Mouse (Mus musculus): ENCODE measurements around the gene Vsir. TPM values are rescaled to one million over a fixed set of nuclear protein-coding genes. Genes with fewer than 3 reads are reported as not detected.
A peak's percentile ranks its signal among the peaks of the same experiment; 100 is the strongest.

The Vsir gene
- polyA plus RNA-seq, 1 experiment from 2014 or later = 1.9 TPM

DNA sequence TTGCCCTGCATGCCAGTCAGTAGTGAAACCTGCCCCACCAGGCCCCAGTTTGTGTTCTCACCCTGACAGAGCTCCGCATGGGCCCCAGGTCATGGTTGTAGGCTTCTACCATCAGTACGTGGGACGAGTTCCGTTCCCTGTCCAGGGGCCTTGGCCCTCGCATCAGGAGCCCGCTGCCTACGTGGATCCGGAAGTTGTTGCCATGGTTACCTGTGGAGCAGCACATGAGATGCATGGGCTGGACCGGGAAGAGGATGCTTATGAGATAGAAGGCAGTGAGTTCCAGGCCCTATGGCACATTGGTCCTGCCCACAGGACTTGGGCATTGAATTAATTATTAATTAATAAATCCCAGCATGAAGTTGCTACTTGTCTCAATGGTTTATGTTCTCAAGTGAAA, 45.0 kb downstream of the Vsir start:
- no peak for ATAC-seq
- Histone ChIP-seq H3K27me3 (replicated peaks; ENCODE audit: control insufficient read depth, insufficient read depth, low read length) (no peaks in the 10 kb centered on the region), H3K9me3 (ENCODE audit: control insufficient read depth, low read length) (no peaks in the 10 kb centered on the region), H3K27ac (ENCODE audit: low read length) (no peak overlapping the region), H3K4me3 (replicated peaks; ENCODE audit: low read length) (no peak overlapping the region), H3K4me1 (replicated peaks; ENCODE audit: control insufficient read depth, insufficient read depth, low read length) (peaks cover 9% of the 10 kb centered on the region), H3K36me3 (ENCODE audit: control insufficient read depth, insufficient read depth) (no peaks in the 10 kb centered on the region), H3K4me2 (ENCODE audit: low read length) (no peak overlapping the region), H3K9ac (replicated peaks; ENCODE audit: low read depth, low read length) (no peak overlapping the region)
- WGBS = 90% methylated on average over 9 of the region's 9 CpGs

DNA sequence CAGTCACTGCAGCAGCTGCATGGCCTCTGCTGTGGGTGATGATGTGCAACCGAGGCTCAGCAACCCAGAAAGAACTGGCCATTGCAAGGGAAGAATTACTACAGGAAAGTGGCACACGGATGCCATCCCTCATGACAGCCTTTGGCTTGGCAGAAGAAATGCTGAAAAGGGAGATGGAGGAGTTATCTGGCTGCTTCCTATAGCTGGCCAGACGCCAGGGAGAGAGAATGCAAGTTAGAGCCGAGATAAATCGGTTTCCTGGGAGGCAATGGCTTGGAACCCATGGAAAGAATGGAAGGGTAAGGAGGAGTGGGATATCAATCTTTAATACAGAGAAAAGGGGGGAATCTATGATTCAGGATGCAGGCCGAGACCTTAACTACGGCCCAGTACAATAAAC, 48.3 kb downstream of the Vsir start:
- no peaks in the 10 kb centered on the region for H3K27me3 ChIP-seq (replicated peaks; ENCODE audit: control insufficient read depth, insufficient read depth, low read length)
- no peak overlapping the region for H3K9ac ChIP-seq (replicated peaks; ENCODE audit: low read depth, low read length)
- no peak overlapping the region for H3K4me3 ChIP-seq (replicated peaks; ENCODE audit: low read length)
- no peak for ATAC-seq
- H3K9me3 ChIP-seq (ENCODE audit: control insufficient read depth, low read length) = no peaks in the 10 kb centered on the region
- H3K4me2 ChIP-seq (ENCODE audit: low read length) = no peak overlapping the region
- peaks cover 14% of the 10 kb centered on the region for H3K4me1 ChIP-seq (replicated peaks; ENCODE audit: control insufficient read depth, insufficient read depth, low read length)
- no peak overlapping the region for H3K27ac ChIP-seq (ENCODE audit: low read length)
- 62% methylated on average over 7 of the region's 7 CpGs for WGBS
- H3K36me3 ChIP-seq (ENCODE audit: control insufficient read depth, insufficient read depth) = no peaks in the 10 kb centered on the region

- Histone ChIP-seq H3K4me3 (replicated peaks; ENCODE audit: low read length) (no peak overlapping the region), H3K4me1 (replicated peaks; ENCODE audit: control insufficient read depth, insufficient read depth, low read length) (peaks cover 12% of the 10 kb centered on the region), H3K27ac (ENCODE audit: low read length) (no peak overlapping the region), H3K9ac (replicated peaks; ENCODE audit: low read depth, low read length) (no peak overlapping the region), H3K27me3 (replicated peaks; ENCODE audit: control insufficient read depth, insufficient read depth, low read length) (no peaks in the 10 kb centered on the region), H3K4me2 (ENCODE audit: low read length) (no peak overlapping the region), H3K36me3 (ENCODE audit: control insufficient read depth, insufficient read depth) (no peaks in the 10 kb centered on the region), H3K9me3 (ENCODE audit: control insufficient read depth, low read length) (no peaks in the 10 kb centered on the region)
- 73% methylated on average over 5 of the region's 5 CpGs for WGBS
- ATAC-seq = no peak
These were observed 49.0 kb downstream of the Vsir start for GRCm38 (mm10) chr10:60395605-60396004.

GRCm38 (mm10) chr10:60398051-60398814, 51.6 kb downstream of the Vsir start:
- ATAC-seq = no peak
- Histone ChIP-seq H3K9ac (replicated peaks; ENCODE audit: low read depth, low read length) (no peak overlapping the region), H3K4me3 (replicated peaks; ENCODE audit: low read length) (no peak overlapping the region), H3K4me1 (replicated peaks; ENCODE audit: control insufficient read depth, insufficient read depth, low read length) (peaks cover 10% of the 10 kb centered on the region), H3K4me2 (ENCODE audit: low read length) (no peak overlapping the region), H3K36me3 (ENCODE audit: control insufficient read depth, insufficient read depth) (no peaks in the 10 kb centered on the region), H3K9me3 (ENCODE audit: control insufficient read depth, low read length) (no peaks in the 10 kb centered on the region), H3K27me3 (replicated peaks; ENCODE audit: control insufficient read depth, insufficient read depth, low read length) (no peaks in the 10 kb centered on the region), H3K27ac (ENCODE audit: low read length) (no peak overlapping the region)
- 92% methylated on average over 10 of the region's 10 CpGs for WGBS

DNA sequence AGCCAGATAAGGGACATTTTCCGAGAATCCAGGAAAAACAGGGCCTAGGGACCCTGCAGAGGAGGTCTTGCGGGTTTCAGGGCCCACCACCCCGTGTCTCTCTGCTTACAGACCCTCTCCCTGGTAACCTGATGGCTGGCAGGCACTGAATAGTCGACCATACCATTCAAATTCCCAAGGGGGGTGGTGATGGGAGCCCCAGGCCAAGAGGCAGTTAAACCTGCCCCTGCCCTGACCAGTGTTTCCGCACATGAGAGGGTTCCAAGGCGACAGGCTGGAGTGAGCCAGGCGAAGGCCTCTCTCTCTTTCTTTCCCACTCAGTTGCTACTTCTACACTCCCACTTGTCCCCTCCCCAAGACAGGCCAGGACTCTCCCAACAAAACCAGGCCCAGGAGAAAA, 52.8 kb downstream of the Vsir start, which contains the start of gene Gm17455:
Gene Gm17455, plus strand, starts transcription at position 278 of the 400 bp plus-strand sequence.
- Histone ChIP-seq H3K27me3 (replicated peaks; ENCODE audit: control insufficient read depth, insufficient read depth, low read length) (no peaks in the 10 kb centered on the region), H3K9me3 (ENCODE audit: control insufficient read depth, low read length) (no peaks in the 10 kb centered on the region), H3K9ac (replicated peaks; ENCODE audit: low read depth, low read length) (no peak within 1 kb of the TSS), H3K27ac (ENCODE audit: low read length) (no peak within 1 kb of the TSS), H3K4me2 (ENCODE audit: low read length) (no peak within 1 kb of the TSS), H3K36me3 (ENCODE audit: control insufficient read depth, insufficient read depth) (no peaks in the 10 kb centered on the region), H3K4me3 (replicated peaks; ENCODE audit: low read length) (no peak within 1 kb of the TSS), H3K4me1 (replicated peaks; ENCODE audit: control insufficient read depth, insufficient read depth, low read length) (peaks cover 10% of the 10 kb centered on the region)
- no peak for ATAC-seq
- 54% methylated on average over 7 of the region's 7 CpGs for WGBS

GRCm38 (mm10) chr10:60400507-60401295, 54.0 kb downstream of the Vsir start:
- Histone ChIP-seq H3K4me1 (replicated peaks; ENCODE audit: control insufficient read depth, insufficient read depth, low read length) (peaks cover 5% of the 10 kb centered on the region; the same call in 1 of the 2 replicates), H3K36me3 (ENCODE audit: control insufficient read depth, insufficient read depth) (no peaks in the 10 kb centered on the region), H3K9ac (replicated peaks; ENCODE audit: low read depth, low read length) (no peak overlapping the region), H3K4me2 (ENCODE audit: low read length) (no peak overlapping the region), H3K9me3 (ENCODE audit: control insufficient read depth, low read length) (no peaks in the 10 kb centered on the region), H3K4me3 (replicated peaks; ENCODE audit: low read length) (no peak overlapping the region), H3K27me3 (replicated peaks; ENCODE audit: control insufficient read depth, insufficient read depth, low read length) (no peaks in the 10 kb centered on the region), H3K27ac (ENCODE audit: low read length) (no peak overlapping the region)
- no peak for ATAC-seq
- WGBS = 77% methylated on average over 11 of the region's 11 CpGs

DNA sequence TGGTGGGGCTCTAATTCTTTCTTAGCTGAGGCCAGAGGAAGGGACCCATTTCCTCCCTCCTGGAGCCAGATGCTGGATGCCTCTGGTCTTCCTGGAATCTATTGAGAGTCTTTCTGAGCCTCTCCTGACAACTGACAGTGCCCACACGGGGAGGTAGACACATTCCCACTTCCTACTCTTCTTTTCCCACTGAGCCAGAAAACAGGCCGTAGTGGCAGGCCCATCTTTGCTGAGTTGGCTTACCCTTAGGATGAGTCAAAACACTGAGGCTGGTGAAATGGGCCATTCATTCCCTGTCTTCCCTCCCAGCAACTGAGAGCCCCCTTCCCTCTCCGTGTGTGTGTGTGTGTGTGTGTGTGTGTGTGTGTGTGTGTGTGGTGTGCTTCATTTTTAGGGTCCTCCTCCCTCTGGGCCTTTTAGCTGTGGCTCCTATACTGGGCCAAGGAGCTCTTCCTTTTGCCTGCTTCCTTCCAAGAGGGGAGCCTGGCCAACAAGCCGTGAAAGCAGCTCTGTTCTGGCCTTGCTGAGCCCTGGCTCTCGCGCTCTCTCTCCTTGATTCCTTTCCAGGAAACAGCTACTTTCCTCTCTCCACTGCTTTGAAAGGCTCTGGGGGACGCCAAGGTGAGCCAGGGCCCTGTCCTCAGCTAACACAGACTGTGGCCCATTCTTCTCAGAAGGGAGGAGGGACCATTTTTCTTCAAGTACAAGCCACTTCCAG, 59.0 kb downstream of the Vsir start:
- Histone ChIP-seq H3K36me3 (ENCODE audit: control insufficient read depth, insufficient read depth) (no peaks in the 10 kb centered on the region), H3K9ac (replicated peaks; ENCODE audit: low read depth, low read length) (no peak overlapping the region), H3K4me2 (ENCODE audit: low read length) (no peak overlapping the region), H3K9me3 (ENCODE audit: control insufficient read depth, low read length) (no peaks in the 10 kb centered on the region), H3K4me3 (replicated peaks; ENCODE audit: low read length) (no peak overlapping the region), H3K27ac (ENCODE audit: low read length) (no peak overlapping the region), H3K4me1 (replicated peaks; ENCODE audit: control insufficient read depth, insufficient read depth, low read length) (peaks cover 3% of the 10 kb centered on the region; the same call in 1 of the 2 replicates), H3K27me3 (replicated peaks; ENCODE audit: control insufficient read depth, insufficient read depth, low read length) (no peaks in the 10 kb centered on the region)
- ATAC-seq = no peak
- 35% methylated on average over 7 of the region's 7 CpGs for WGBS

GRCm38 (mm10) chr10:60407831-60408230, 61.2 kb downstream of the Vsir start:
- no peak overlapping the region for H3K4me2 ChIP-seq (ENCODE audit: low read length)
- no peaks in the 10 kb centered on the region for H3K9me3 ChIP-seq (ENCODE audit: control insufficient read depth, low read length)
- 2% methylated on average over 5 of the region's 5 CpGs for WGBS
- ATAC-seq = peak; percentile 55
- no peak overlapping the region for H3K4me3 ChIP-seq (replicated peaks; ENCODE audit: low read length)
- no peaks in the 10 kb centered on the region for H3K36me3 ChIP-seq (ENCODE audit: control insufficient read depth, insufficient read depth)
- H3K27me3 ChIP-seq (replicated peaks; ENCODE audit: control insufficient read depth, insufficient read depth, low read length) = no peaks in the 10 kb centered on the region
- H3K9ac ChIP-seq (replicated peaks; ENCODE audit: low read depth, low read length) = no peak overlapping the region
- H3K27ac ChIP-seq (ENCODE audit: low read length) = no peak overlapping the region
- H3K4me1 ChIP-seq (replicated peaks; ENCODE audit: control insufficient read depth, insufficient read depth, low read length) = peaks cover 3% of the 10 kb centered on the region; the same call in 1 of the 2 replicates

DNA sequence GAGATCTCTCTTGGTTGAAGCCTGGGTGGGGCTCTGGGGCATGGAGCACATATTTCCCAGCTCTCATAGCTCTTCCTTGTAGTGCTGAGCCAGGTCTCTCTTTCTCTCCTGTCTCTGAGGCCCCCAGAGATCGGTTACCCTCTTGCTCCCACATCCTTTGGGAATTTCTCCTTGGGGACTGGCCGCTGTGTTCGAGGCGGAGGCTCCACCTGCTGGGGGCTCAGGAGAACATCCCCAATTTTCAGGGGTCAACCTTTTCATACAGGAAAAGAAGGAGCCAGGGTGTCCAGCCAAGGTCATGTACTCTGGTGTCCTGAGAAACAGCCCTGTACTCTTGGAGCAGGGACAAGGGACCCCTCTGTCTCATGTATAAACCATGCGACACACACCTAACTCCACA, 65.1 kb downstream of the Vsir start:
- no peak overlapping the region for H3K4me2 ChIP-seq (ENCODE audit: low read length)
- H3K27me3 ChIP-seq (replicated peaks; ENCODE audit: control insufficient read depth, insufficient read depth, low read length) = no peaks in the 10 kb centered on the region
- H3K4me1 ChIP-seq (replicated peaks; ENCODE audit: control insufficient read depth, insufficient read depth, low read length) = no peaks in the 10 kb centered on the region
- no peaks in the 10 kb centered on the region for H3K9me3 ChIP-seq (ENCODE audit: control insufficient read depth, low read length)
- no peak overlapping the region for H3K27ac ChIP-seq (ENCODE audit: low read length)
- H3K9ac ChIP-seq (replicated peaks; ENCODE audit: low read depth, low read length) = no peak overlapping the region
- WGBS = 29% methylated on average over 5 of the region's 5 CpGs
- H3K36me3 ChIP-seq (ENCODE audit: control insufficient read depth, insufficient read depth) = no peaks in the 10 kb centered on the region
- no peak for ATAC-seq
- H3K4me3 ChIP-seq (replicated peaks; ENCODE audit: low read length) = no peak overlapping the region

Measured in forebrain, embryonic 16.5 days (tissue).